Mouse (Mus musculus): ENCODE results near the gene Slc36a3. TPM values are rescaled to one million over a fixed set of nuclear protein-coding genes. Genes with fewer than 3 reads are reported as not detected.

Gene Slc36a3
- total RNA-seq (2021) = not detected
- long read RNA-seq = 0 reads

GRCm38 (mm10) chr11:55151608-55152007, at the start of gene Slc36a3:
TSS of gene Slc36a3 (minus strand) at chr11:55151708.
- DNase-seq (ENCODE audit: low spot score in 2 of 2) = no peak

- DNase-seq (ENCODE audit: low spot score in 2 of 2) = no peak
Measured at GRCm38 (mm10) chr11:55197740-55198510, 46.4 kb upstream of the Slc36a3 start.

- DNase-seq (ENCODE audit: low spot score in 2 of 2) = no peak
Measured at GRCm38 (mm10) chr11:55197086-55197485, 45.6 kb upstream of the Slc36a3 start.

GRCm38 (mm10) chr11:55190216-55190615, 38.7 kb upstream of the Slc36a3 start:
- no peak for DNase-seq (ENCODE audit: low spot score in 2 of 2)

- no peak for DNase-seq (ENCODE audit: low spot score in 2 of 2)
Measured at GRCm38 (mm10) chr11:55187777-55188176, 36.3 kb upstream of the Slc36a3 start.

DNA sequence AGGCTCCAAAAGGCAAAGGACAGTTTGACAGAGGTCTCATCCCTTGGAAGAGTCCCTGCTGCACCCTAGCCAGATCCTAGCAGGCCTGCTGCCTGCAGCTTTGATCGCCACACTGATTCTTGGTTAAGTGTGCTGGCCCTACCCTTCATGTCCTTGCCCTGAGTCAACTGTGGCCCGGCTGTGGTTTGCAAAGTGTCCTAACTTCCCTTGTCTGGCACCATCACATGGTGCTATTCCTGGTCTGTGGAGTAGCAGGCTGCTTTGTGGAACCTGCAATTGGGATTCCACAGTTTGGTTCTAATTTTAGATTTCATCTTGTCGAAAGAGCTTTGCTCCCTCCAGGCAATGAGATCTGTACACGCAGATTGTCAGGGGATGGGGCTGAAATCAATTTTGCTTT, 35.8 kb upstream of the Slc36a3 start:
- DNase-seq (ENCODE audit: low spot score in 2 of 2) = no peak

DNA sequence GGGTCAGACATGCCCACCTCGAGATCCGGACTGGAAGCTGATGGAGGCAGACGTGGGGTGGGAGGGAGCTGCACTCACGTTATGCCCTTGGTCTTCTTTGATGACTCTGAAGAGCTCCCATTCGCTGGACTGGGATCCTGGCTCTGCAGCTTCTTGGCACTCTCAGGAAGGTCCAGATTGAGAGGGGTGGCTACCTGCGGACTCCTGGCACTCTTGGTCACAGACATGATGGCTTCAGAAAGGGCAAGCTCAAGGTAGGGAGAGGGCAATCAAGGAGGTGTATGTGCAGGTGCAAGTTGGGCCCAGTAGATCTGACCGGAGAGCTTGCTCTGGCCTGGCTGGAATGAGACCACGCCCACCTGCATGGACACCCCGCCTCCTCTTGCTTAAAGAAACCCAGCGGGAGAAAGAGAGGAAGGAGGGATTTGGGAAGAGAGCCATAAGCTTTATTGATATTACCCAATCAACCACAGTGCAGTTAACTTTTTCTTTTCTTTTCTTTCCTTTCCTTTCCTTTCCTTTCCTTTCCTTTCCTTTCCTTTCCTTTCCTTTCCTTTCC, 33.3 kb upstream of the Slc36a3 start, which contains the start of gene Slc36a2:
TSS of gene Slc36a2 (minus strand) at position 345 of the 559 bp plus-strand sequence.
- DNase-seq (ENCODE audit: low spot score in 2 of 2) = no peak

DNA sequence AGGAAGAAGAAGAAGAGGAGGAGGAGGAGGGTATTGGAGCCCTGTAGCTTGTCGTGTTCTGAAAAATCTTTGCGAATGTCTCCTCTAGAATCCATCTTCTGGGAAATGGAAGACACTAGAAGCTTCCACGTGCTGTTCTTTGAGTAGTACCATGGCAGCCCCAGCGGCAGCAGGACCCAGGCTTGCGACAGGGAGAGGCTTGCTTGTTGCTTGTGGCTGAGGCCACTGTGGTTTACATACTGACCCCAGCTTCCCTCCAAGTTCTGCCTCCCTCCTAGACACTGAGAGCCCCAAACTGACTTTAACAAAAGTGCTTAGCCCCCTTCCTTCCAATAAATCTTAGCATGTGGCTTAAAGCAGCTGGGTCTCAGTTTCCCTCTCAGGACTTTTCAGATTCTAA, 32.7 kb upstream of the Slc36a3 start:
- no peak for DNase-seq (ENCODE audit: low spot score in 2 of 2)

GRCm38 (mm10) chr11:55183124-55183523, 31.6 kb upstream of the Slc36a3 start:
- no peak for DNase-seq (ENCODE audit: low spot score in 2 of 2)

GRCm38 (mm10) chr11:55179856-55180255, 28.3 kb upstream of the Slc36a3 start:
- no peak for DNase-seq (ENCODE audit: low spot score in 2 of 2)

GRCm38 (mm10) chr11:55178830-55179229, 27.3 kb upstream of the Slc36a3 start:
- no peak for DNase-seq (ENCODE audit: low spot score in 2 of 2)

DNA sequence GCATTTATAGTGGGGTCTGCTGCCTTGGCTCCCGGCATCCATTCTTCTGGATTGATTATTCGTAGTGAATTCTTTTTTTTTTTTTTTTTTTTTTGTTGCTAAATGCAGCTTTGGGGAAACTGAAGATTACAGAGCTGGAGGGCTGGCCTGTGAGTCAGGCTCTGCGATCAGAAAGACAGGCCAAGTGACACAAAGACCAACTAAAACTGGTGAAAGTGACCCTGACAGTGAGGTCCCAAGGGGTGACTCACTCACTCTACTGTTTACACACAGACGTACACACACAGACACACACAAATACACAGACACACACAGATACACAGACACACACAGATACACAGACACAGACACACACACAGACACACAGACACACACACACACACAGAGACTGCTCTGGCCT, 19.0 kb upstream of the Slc36a3 start:
- no peak for DNase-seq (ENCODE audit: low spot score in 2 of 2)

DNA sequence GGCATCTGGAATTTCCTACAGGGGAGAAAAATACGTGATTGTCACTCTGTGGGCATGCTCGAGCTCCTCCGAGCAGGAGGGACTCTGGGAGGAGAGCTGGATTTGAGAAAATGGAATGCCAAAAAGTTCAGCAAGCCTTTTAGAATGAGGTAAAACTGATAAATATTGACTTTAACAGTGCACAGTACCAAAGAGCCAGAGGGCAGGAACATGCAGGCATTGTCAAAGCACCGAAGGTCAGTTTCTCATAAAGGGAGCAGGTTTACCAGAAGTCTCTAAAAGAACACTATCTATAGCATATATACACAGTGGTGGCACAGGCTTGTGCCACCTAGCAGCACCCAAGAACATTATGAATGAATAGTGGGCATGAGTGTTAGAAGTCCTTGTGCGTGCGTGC, 17.4 kb upstream of the Slc36a3 start:
- no peak for DNase-seq (ENCODE audit: low spot score in 2 of 2)

DNA sequence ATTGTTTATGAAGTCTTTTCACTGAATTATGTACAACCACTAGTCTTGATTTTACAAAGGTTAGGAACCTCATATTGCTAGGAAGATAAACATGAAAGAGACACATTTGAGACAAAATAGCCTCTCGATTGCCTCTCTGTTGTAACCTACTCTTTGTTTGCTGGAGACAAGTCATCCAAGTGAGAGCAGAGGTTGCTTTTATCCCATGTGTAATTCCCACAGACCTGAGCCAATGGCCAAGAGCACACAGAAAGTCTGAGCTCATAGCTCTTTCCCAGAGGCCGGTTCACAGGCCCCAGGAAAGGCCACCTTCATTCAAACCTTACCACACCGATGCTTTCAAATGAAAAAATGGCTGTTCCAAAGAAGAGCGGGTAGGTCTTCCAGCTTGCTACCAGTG, 17.0 kb upstream of the Slc36a3 start:
- DNase-seq (ENCODE audit: low spot score in 2 of 2) = no peak

DNA sequence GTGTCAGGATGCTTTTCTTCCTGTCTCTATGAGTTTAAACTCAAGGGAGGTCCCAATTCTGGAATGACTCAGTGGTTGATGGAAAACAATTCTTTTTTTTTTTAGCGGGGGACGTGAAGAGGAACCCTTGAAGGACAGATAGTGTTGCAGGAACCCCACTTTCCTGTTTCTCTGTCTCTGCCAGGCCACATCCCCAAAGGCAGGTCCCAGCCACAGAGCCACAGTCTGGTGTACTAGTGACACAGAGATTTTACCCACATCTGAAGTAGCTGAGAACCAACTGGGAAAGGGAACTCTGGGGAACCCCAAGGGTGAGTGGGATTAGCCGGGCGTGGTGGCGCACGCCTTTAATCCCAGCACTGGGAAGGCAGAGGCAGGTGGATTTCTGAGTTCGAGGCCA, 14.2 kb upstream of the Slc36a3 start:
- no peak for DNase-seq (ENCODE audit: low spot score in 2 of 2)

- DNase-seq (ENCODE audit: low spot score in 2 of 2) = peak; percentile 44 to 46
Measured at GRCm38 (mm10) chr11:55164723-55165122, 13.2 kb upstream of the Slc36a3 start.

- DNase-seq (ENCODE audit: low spot score in 2 of 2) = peak; percentile 60 to 62
Measured at GRCm38 (mm10) chr11:55162670-55163069, 11.2 kb upstream of the Slc36a3 start.

- DNase-seq (ENCODE audit: low spot score in 2 of 2) = peak; percentile 89 to 92
Measured at GRCm38 (mm10) chr11:55158785-55159359, 7.4 kb upstream of the Slc36a3 start.

DNA sequence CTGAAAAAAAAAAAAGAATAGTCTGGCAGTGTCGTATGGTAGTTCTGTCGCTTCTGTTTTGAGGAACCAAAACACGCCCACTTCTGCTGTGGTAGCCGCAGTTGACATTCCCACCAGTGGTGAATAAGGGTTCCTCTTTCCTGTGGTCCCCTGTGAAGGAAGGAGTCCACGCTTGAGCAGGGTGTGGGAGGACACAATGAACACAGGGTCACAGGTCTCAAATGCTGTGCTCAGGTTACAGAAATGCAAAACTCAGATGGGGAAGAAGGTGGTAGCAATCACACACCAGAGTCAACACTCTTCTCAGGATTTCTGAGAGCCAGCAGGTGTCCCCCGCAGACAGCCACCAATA, 3.5 kb upstream of the Slc36a3 start:
- DNase-seq (ENCODE audit: low spot score in 2 of 2) = no peak

DNA sequence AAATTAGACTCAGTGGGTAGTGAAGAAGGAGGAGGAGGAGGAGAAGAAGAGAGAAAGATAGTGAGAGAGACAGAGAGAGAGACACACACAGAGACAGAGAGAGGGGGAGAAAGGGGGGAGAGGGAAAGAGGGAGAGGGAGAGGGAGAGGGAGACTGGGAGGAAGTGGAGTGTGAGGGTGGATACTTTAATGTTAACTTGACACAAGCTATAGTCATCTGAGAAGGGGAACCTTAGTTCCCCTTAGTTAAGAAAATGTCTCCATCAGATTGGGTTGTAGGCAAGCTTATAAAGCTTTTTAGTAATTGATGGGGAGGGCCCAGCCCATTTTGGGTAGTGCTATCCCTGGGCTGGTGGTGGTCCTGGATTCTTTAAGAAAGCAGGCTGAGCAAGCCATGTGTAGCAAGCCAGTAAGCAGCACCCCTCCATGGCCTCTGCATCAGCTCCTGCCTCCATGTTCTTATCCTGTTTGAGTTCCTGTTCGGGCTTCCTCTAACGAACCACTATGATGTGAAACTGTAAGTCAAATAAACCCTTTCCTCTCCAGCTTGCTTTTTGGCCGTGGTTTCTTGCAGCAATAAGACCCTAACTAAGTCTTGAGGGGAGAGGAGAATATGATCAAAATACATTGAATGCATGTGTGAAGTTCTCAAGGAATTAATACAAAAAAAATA, 3.0 kb upstream of the Slc36a3 start:
- DNase-seq (ENCODE audit: low spot score in 2 of 2) = no peak

GRCm38 (mm10) chr11:55148461-55148860, 3.0 kb downstream of the Slc36a3 start:
- no peak for DNase-seq (ENCODE audit: low spot score in 2 of 2)

GRCm38 (mm10) chr11:55147423-55147822, 4.1 kb downstream of the Slc36a3 start:
- DNase-seq (ENCODE audit: low spot score in 2 of 2) = no peak

All from layer of hippocampus, postnatal 10 days (tissue).